Mouse (Mus musculus): ENCODE data around the gene Krt27. TPM values are rescaled to one million over a fixed set of nuclear protein-coding genes. Genes with fewer than 3 reads are reported as not detected.

Krt27 gene
- polyA plus RNA-seq, 1 experiment from 2014 or later = not detected

DNA sequence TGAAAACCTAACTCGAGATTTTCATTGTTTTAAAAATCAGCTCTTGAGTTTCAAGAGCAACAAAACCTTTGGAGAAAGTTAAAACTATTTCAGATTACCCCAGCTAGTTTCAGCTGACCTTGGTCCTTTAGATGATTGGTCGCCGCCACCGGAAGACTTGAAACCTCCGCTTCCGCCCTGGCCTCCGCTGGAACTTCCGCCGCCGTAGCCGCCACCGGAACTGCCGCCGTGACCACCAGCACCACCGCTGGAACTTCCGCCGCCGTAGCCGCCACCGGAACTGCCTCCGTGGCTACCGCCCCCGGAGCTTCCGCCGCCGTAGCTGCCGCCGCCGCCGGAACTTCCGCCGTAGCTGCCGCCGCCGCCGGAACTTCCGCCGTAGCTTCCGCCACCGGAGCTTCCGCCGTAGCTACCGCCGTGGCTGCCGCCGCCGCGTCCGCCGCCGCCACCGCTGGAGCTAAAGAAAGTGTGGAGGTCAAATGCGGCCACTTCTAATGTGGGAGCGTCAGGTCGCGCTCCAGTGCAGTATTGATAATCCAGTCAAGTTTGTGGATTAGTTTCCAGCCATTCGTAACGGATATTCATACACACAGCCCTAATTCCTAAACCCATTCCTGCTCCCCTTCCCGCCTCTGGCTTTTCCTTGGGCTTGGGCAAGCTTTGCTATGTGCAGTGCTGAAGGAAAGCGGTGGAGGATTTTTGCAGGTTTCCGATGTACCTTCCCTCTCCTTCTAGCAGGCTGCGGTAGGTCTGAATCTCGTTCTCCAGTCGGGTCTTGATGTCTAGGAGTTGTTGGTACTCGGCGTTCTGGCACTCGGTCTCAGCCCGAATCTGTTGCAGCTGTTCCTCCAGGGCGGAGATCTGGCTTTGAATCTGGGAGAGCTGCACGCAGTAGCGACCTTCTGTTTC, 35.2 kb upstream of the Krt27 start:
- Histone ChIP-seq H3K27ac (replicated peaks) (peak overlapping the region; percentile 83), H3K4me3 (replicated peaks) (peak overlapping the region; percentile 60), H3K4me2 (peak overlapping the region; percentile 73), H3K9me3 (replicated peaks) (no peaks in the 10 kb centered on the region), H3K36me3 (replicated peaks) (no peaks in the 10 kb centered on the region), H3K27me3 (peaks cover 14% of the 10 kb centered on the region), H3K4me1 (replicated peaks) (peaks cover 6% of the 10 kb centered on the region; the same call in 1 of the 2 replicates), H3K9ac (0 out of 2 replicates have a peak overlapping the region, but pooled peaks have one; percentile 20)
- ATAC-seq (ENCODE audit: insufficient read depth) = peak; percentile 49
- WGBS (ENCODE audit: insufficient replicate concordance) = 3% methylated on average over 71 of the region's 71 CpGs

DNA sequence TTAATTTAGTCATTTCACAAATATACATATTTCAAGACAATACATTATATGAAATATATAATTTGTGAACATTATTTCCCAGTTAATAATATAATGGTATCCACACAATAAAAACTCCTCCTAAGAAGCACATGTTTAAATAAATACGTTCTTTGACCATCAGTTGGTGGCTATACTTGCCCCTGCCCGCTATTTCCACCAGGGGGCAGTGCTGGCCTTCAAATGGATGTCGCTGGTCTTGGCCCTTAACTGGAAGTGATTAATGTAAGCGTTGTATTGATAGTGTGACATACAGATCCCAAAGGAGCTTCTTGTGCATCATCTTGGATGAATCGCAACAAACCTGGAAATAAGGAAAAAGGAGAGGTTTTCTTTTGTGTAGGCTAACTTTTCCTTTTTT, 28.7 kb upstream of the Krt27 start:
- no peak overlapping the region for H3K9ac ChIP-seq
- H3K9me3 ChIP-seq (replicated peaks) = no peaks in the 10 kb centered on the region
- H3K4me2 ChIP-seq = no peak overlapping the region
- H3K36me3 ChIP-seq (replicated peaks) = no peaks in the 10 kb centered on the region
- no peak for ATAC-seq (ENCODE audit: insufficient read depth)
- H3K27me3 ChIP-seq = peaks cover 6% of the 10 kb centered on the region
- no peak overlapping the region for H3K27ac ChIP-seq (replicated peaks)
- 11% methylated on average over 5 of the region's 5 CpGs for WGBS (ENCODE audit: insufficient replicate concordance)
- no peaks in the 10 kb centered on the region for H3K4me1 ChIP-seq (replicated peaks)
- H3K4me3 ChIP-seq (replicated peaks) = no peak overlapping the region

DNA sequence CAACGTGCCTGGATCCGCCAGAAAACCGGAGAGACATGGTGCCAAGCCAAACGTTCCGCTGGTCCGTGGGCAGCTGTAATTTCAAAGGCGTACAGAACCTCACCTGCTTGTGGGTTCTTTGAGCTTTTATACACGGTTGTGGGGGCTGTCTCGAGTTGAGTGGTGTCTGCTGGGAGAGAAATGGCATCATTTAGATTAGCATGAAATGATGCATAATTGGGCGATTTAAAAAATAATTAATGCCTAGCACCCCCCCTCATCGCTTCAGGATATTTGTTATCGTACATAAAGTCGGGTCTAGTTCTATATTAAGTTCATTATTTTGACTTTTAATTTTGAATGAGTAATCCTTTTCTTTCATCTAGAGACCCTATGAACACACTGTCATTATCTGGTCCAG, 23.9 kb upstream of the Krt27 start, which contains the start of gene Krt28:
Gene Krt28, minus strand, starts transcription at position 101 of the 400 bp plus-strand sequence.
- Histone ChIP-seq H3K4me3 (replicated peaks) (no peak within 1 kb of the TSS), H3K9ac (no peak within 1 kb of the TSS), H3K27ac (replicated peaks) (no peak within 1 kb of the TSS), H3K4me1 (replicated peaks) (no peaks in the 10 kb centered on the region), H3K4me2 (no peak within 1 kb of the TSS), H3K9me3 (replicated peaks) (no peaks in the 10 kb centered on the region), H3K36me3 (replicated peaks) (no peaks in the 10 kb centered on the region), H3K27me3 (no peaks in the 10 kb centered on the region; the same call in 1 of the 2 replicates)
- no peak for ATAC-seq (ENCODE audit: insufficient read depth)
- 69% methylated on average over 13 of the region's 13 CpGs for WGBS (ENCODE audit: insufficient replicate concordance)

DNA sequence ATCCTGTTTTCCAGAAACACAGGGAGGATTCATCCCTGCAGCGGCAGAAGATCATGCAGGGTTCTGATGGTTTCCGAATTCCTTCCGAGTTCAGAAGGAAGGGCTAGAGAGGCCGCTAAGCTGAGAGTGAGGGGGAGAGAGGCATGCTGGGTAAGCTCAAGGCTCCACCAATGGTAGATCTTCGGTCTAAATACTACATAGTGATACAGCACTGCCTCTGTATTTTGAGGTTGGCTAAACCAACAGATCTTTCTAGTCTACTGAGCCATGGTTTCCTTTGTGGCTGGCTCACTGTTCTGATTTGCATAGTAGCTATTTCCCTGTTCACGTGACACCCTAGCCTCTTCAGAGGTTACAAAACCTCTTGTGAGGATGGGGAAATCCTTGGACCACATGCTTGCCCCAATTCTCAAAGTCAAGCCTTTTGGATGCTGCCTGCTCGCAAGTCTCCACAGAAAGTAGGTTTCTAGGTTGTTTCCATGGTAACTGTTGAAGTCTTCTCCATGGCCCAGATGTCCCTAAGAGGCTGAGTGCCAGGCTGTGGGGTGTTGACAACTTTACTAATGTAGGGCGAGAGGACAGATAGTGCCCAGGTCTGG, 19.0 kb upstream of the Krt27 start:
- ATAC-seq (ENCODE audit: insufficient read depth) = no peak
- no peaks in the 10 kb centered on the region for H3K4me1 ChIP-seq (replicated peaks)
- no peak overlapping the region for H3K4me3 ChIP-seq (replicated peaks)
- no peaks in the 10 kb centered on the region for H3K36me3 ChIP-seq (replicated peaks)
- 61% methylated on average over 8 of the region's 8 CpGs for WGBS (ENCODE audit: insufficient replicate concordance)
- H3K27me3 ChIP-seq = no peaks in the 10 kb centered on the region
- H3K9ac ChIP-seq = no peak overlapping the region
- no peaks in the 10 kb centered on the region for H3K9me3 ChIP-seq (replicated peaks)
- H3K27ac ChIP-seq (replicated peaks) = no peak overlapping the region
- H3K4me2 ChIP-seq = no peak overlapping the region

DNA sequence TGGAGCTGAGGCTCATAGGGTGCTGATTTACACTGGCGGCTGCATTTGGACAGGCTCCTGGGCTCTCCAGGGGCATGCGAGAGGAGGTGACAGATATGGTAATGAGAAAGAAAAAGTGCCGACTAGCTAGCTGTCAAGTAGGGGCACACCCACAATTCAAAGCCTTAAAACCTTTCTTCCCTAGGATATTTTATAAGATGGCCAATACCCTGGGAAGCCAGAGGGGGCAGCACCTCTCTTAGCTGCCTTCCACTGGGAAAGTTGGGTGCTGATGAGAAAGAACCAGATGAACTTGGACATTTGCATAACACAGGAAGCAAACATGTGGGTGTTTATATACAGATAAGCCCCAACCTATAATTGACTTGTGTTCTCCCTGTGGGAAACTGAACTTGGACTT, 18.3 kb upstream of the Krt27 start:
- Histone ChIP-seq H3K9me3 (replicated peaks) (no peaks in the 10 kb centered on the region), H3K9ac (no peak overlapping the region), H3K27me3 (no peaks in the 10 kb centered on the region), H3K27ac (replicated peaks) (no peak overlapping the region), H3K4me1 (replicated peaks) (no peaks in the 10 kb centered on the region), H3K36me3 (replicated peaks) (no peaks in the 10 kb centered on the region), H3K4me2 (no peak overlapping the region), H3K4me3 (replicated peaks) (no peak overlapping the region)
- ATAC-seq (ENCODE audit: insufficient read depth) = no peak
- whole genome bisulfite sequencing (ENCODE audit: insufficient replicate concordance) = 15% methylated on average over 3 of the region's 3 CpGs

DNA sequence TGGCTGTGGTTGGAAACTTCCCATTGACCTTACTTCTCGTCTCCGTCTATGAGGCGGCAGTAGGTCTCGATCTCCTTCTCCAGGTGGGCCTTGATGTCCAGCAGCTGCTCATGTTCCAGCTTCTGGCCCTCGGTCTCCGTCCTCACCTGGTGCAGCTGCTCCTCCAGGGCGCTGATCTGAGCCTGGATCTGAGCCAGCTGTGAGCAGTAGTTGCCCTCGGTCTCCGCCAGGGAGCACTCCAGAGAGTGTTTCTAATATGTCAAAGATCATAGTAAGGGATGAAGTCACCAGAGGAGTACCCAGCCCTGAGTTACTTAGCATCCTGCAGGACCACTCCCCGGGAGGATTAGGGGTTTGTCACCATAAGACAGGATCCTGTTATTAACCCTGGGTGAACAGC, 15.9 kb upstream of the Krt27 start:
- Histone ChIP-seq H3K4me2 (no peak overlapping the region), H3K27ac (replicated peaks) (no peak overlapping the region), H3K36me3 (replicated peaks) (no peaks in the 10 kb centered on the region), H3K4me1 (replicated peaks) (no peaks in the 10 kb centered on the region), H3K4me3 (replicated peaks) (no peak overlapping the region), H3K27me3 (no peaks in the 10 kb centered on the region), H3K9me3 (replicated peaks) (no peaks in the 10 kb centered on the region), H3K9ac (no peak overlapping the region)
- no peak for ATAC-seq (ENCODE audit: insufficient read depth)
- 30% methylated on average over 10 of the region's 10 CpGs for WGBS (ENCODE audit: insufficient replicate concordance)

DNA sequence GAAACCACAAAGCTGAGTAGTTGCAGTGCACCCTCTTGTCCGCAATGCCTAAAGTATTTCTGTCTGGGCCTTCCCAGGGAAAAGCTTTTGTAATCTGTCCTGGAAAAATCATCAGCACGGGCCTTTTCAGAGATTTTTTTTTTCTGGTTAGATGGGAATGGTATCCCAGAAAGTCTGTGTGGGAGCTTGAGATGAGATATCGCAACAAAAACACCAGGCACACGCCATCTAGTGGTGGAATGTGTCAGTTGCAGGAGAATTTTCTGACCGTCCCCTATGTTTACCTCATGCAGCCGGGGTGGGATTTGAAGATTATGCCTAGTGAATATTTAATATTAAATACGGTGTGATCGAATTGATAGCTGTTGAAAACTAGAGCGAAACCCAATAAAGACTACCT, 13.5 kb upstream of the Krt27 start:
- ATAC-seq (ENCODE audit: insufficient read depth) = no peak
- Histone ChIP-seq H3K9me3 (replicated peaks) (no peaks in the 10 kb centered on the region), H3K9ac (no peak overlapping the region), H3K27ac (replicated peaks) (no peak overlapping the region), H3K4me1 (replicated peaks) (no peaks in the 10 kb centered on the region), H3K27me3 (no peaks in the 10 kb centered on the region), H3K4me2 (no peak overlapping the region), H3K36me3 (replicated peaks) (no peaks in the 10 kb centered on the region), H3K4me3 (replicated peaks) (no peak overlapping the region)
- WGBS (ENCODE audit: insufficient replicate concordance) = 19% methylated on average over 9 of the region's 9 CpGs

DNA sequence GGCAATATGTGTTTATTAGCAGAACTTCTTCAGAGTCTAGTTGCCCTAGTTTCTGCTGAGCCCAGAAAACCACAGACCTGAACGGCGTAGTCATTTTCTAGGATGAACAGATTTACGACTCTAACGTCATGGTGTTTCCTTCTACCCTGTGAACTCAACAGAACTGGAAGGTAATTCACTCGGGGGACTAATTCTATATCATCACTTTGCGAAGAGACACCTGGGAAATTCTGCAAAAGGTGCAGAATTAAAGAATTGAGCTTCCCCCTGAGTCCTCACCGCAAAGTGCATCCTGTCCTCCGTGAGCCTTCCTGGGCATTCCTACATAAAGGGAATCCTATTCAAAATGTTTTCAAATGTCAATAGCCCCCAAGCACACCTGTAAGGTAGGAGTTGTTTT, 10.5 kb upstream of the Krt27 start:
- Histone ChIP-seq H3K4me3 (replicated peaks) (no peak overlapping the region), H3K27me3 (no peaks in the 10 kb centered on the region), H3K36me3 (replicated peaks) (no peaks in the 10 kb centered on the region), H3K9ac (no peak overlapping the region), H3K4me2 (no peak overlapping the region), H3K9me3 (replicated peaks) (no peaks in the 10 kb centered on the region), H3K27ac (replicated peaks) (no peak overlapping the region), H3K4me1 (replicated peaks) (no peaks in the 10 kb centered on the region)
- 47% methylated on average over 8 of the region's 8 CpGs for whole genome bisulfite sequencing (ENCODE audit: insufficient replicate concordance)
- ATAC-seq (ENCODE audit: insufficient read depth) = no peak

DNA sequence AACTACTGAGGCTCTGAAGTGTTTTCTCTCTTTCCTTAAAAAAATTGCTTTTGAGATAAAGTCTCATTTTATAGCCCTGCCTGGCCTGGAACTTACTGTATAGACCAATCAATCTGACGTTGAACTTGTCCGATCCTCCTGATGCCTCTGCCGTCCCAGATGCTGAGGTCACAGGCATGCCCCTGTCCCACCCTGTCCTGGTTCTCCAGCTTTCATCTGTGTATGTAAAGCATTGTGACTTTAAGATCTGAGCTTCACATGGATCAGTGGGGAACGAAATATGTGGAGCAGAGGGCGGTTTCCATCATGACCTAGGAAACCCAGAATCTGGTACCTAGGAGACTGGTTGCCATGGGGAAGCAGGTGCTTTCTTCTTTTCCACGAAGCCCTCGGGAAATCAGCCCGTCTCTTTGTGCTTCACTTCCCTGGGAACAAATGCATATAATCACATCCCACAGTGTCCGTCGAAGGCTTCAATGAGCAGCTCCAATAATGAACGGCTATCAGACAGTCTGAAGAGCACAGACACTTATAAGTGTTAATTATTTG, 11.5 kb downstream of the Krt27 start:
- no peak overlapping the region for H3K27ac ChIP-seq (replicated peaks)
- H3K9ac ChIP-seq = no peak overlapping the region
- no peak for ATAC-seq (ENCODE audit: insufficient read depth)
- no peak overlapping the region for H3K4me3 ChIP-seq (replicated peaks)
- H3K4me2 ChIP-seq = no peak overlapping the region
- H3K27me3 ChIP-seq = no peaks in the 10 kb centered on the region
- H3K4me1 ChIP-seq (replicated peaks) = no peaks in the 10 kb centered on the region
- H3K36me3 ChIP-seq (replicated peaks) = no peaks in the 10 kb centered on the region
- no peaks in the 10 kb centered on the region for H3K9me3 ChIP-seq (replicated peaks)
- WGBS (ENCODE audit: insufficient replicate concordance) = 70% methylated on average over 11 of the region's 11 CpGs

DNA sequence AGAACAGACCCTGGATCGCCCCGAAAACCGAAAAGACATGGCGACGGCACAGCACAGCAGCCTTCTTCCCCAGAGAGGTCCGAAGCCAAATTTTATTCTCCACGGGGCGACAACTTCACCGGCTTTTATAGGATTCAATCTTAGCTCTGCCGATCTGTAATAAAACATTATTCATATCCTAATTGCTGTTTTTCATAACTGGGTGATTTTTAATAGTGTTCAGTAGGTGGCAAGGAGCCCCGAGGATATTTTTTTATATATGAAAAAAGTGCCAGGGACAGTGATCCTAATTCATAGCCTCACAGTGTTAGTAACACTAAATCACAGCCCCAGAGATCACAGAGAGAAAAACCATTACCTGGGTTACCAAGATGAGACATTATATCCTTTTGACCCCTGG, 13.0 kb downstream of the Krt27 start, which contains the start of gene Krt26:
Gene Krt26, minus strand, starts transcription at position 101 of the 400 bp plus-strand sequence.
- Histone ChIP-seq H3K4me1 (replicated peaks) (no peaks in the 10 kb centered on the region), H3K9ac (no peak within 1 kb of the TSS), H3K27me3 (no peaks in the 10 kb centered on the region), H3K4me3 (replicated peaks) (no peak within 1 kb of the TSS), H3K36me3 (replicated peaks) (no peaks in the 10 kb centered on the region), H3K27ac (replicated peaks) (no peak within 1 kb of the TSS), H3K4me2 (no peak within 1 kb of the TSS), H3K9me3 (replicated peaks) (no peaks in the 10 kb centered on the region)
- WGBS (ENCODE audit: insufficient replicate concordance) = 76% methylated on average over 11 of the region's 11 CpGs
- no peak for ATAC-seq (ENCODE audit: insufficient read depth)

DNA sequence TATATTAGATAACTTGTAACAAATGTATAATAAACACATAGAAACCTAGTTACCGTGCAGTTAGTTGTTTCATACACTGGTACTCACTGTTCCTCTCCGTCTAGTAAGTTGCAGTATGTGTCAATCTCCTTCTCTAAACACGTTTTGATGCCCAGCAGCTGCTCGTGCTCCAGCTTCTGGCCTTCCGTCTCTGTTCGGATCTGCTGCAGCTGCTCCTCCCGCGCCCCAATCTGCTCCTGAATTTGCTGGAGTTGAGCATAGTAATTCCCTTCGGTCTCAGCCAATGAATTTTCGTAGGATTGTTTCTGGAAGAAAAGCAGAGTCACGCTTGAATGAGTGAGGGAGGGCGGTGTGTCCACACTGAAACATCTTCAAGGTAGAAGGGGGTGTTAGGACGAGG, 17.5 kb downstream of the Krt27 start:
- Histone ChIP-seq H3K27ac (replicated peaks) (no peak overlapping the region), H3K9ac (no peak overlapping the region), H3K9me3 (replicated peaks) (no peaks in the 10 kb centered on the region), H3K27me3 (no peaks in the 10 kb centered on the region), H3K4me3 (replicated peaks) (no peak overlapping the region), H3K36me3 (replicated peaks) (no peaks in the 10 kb centered on the region), H3K4me2 (no peak overlapping the region), H3K4me1 (replicated peaks) (no peaks in the 10 kb centered on the region)
- WGBS (ENCODE audit: insufficient replicate concordance) = 57% methylated on average over 13 of the region's 13 CpGs
- ATAC-seq (ENCODE audit: insufficient read depth) = no peak

All from liver, embryonic 15.5 days (tissue).